Mouse (Mus musculus) CD4-positive, CD25-positive, alpha-beta regulatory T cell, adult 4 months (primary cell): ENCODE results near the gene Cd3d. TPM values are rescaled to one million over a fixed set of nuclear protein-coding genes. Genes with fewer than 3 reads are reported as not detected.

ENCODE experiments used
- ATAC-seq: one replicate; pipeline ENCODE4 v1.8.0; 2017
- polyA plus RNA-seq, 2 experiments: library from polyadenylated mRNA; unstranded; fragments of 100-300 nt; shearing (Covaris generic); gene quantifications; one replicate each; pipeline ENCODE4 v1.2.1; 2017

The Cd3d gene
- polyA plus RNA-seq, 2 experiments from 2014 or later = 544 to 973 TPM

GRCm38 (mm10) chr9:44994962-44995361, 13.4 kb downstream of the Cd3d start:
- ATAC-seq = no peak

DNA sequence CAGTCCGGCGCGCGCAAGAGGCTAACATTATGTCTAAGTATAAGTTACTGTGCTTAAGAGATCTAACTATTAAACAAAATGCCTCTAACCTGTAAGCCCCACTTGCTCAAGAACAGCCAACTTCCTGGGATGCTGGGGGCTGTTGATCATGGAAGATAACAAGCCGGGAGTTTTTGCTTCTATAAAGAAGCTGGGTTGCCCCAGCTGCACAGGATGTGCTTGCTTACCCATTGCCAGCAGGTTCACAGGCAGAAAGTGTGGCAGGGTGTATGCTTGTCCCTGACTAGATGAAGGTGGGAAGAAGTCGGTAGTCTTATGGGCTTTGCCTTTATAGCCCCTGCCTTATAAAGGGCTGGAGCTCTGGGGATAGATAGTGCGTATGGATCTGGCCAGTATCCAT, 15.0 kb downstream of the Cd3d start:
- ATAC-seq = peak; percentile 27

GRCm38 (mm10) chr9:44998138-44998537, 16.6 kb downstream of the Cd3d start:
- ATAC-seq = peak; percentile 75

GRCm38 (mm10) chr9:44999171-44999570, 17.6 kb downstream of the Cd3d start:
- ATAC-seq = peak; percentile 25

- no peak for ATAC-seq
Observed at GRCm38 (mm10) chr9:44999776-45000175, 18.2 kb downstream of the Cd3d start.

DNA sequence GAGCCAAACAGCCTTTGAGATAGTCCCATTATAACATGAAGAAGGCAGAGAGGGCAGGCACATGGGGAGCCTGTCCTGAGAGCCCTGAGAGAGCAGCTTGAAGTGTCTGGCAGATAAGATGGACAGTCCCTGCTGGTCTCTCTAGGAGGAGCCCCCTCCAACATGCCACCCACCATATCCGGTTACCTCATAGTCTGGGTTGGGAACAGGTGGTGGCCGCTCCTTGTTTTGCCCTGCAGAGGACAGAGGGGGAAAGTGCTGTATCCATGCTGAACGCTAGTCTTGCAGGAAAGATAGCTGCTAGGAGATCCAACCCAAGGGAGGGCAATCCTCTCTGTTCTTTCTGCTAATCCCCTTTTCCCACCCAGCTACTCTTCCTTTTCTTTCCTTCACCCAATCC, 18.7 kb downstream of the Cd3d start:
- ATAC-seq = no peak

GRCm38 (mm10) chr9:45007404-45007803, 25.8 kb downstream of the Cd3d start:
- no peak for ATAC-seq

DNA sequence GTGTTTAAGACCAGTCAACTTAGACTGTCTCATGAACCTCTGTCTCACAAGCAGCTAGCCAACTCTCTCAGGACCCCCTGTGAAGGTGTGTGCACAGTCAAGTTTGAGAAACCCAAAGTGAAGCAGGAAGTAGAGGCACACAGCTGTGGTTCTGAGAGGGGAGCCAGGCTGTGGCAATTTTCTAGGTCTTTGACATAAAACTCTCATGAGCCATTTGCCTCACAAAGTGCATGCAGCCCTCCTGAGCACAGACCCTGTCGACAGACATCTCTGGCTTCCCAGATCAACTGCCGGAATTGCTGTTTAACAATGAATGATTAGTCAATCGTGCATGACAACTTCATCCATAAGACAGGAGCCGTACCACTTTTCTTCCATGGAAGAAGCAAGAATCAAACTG, 26.8 kb downstream of the Cd3d start:
- ATAC-seq = no peak

DNA sequence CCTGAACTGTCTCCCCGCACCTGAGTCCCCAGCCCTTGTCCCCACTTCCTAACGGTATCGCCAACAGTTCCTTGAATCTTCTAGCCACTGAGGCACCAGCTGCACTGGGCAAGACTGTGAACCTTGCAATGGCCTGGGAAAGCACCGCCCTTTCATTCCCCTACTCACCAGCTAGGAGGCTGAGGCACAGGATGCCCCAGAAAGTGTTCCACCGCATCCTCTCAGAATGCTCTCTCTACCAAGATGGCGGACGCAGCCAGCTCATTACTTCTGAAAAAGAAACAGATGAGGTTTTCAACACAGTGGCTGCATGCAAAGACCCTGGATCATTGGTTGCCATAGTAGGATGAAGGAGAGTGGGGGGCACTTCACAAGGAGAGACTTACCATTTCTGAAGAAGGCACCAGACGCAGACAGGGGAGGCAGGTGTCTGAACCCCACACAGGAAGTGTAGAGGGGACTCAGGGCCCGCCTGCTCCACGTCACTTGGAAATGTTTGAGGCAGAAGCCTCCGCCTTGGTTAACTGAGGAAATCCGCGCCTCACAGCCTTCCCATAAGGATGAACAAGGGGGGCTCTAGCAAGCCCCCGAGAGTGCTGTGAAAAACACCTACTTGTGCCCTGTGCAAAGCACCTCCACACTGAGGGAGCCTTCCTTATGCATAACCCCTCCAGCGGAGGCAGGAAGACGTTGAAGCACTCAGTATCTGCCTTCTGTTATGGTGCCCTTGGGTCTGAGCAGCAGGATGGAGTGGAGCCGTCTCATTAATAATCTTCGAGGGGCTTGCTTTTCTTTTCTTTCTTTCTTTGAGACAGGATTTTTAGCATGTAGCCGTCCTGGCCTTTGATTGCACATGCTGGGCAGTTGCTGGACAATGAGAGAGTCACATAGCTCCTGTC, 27.8 kb downstream of the Cd3d start, which contains the start of gene Cd3e:
Gene Cd3e, minus strand, starts transcription at position 448 of the 899 bp plus-strand sequence.
- peak; percentile 86 for ATAC-seq

GRCm38 (mm10) chr9:45010461-45010860, 28.9 kb downstream of the Cd3d start:
- peak; percentile 50 for ATAC-seq

GRCm38 (mm10) chr9:45011291-45011690, 29.7 kb downstream of the Cd3d start:
- no peak for ATAC-seq

DNA sequence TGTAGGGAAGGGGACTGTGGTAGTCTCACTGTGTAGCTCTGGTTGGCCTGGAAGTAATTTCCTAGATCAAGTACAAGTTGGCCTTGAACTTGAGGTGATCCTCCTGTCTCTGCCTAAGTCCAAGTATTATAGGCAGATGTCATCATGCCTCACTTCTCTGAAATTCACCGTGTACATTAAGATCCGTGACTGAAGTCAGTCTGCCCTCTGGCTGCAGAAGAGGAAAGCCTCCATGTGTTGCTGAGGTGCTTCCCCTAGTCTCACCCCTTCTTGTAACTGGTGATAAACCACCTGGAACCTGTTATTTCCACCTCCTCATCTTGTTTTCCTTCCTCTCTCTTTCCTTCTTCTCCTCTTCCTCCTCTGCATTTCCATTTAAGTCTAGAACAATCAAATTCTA, 33.3 kb downstream of the Cd3d start:
- ATAC-seq = peak; percentile 71

DNA sequence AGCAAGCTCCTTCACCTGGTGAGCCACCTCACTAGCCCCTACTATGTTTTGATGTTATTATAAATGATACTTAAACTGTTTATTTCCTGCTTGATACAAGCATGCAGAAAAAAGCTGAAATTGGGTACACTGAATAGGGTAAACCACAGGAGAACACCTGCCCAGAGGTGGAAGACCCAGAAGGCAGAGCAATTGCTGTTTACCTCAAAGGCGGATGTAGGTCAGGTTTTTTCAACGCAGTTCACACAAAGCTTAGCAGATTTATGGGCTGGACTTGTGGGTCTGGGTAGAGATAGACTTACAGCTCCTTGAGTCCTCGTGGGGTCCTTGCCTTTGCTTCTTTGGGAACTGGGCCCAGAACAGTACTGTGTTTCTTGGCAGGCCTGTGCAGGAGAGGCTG, 34.3 kb downstream of the Cd3d start:
- ATAC-seq = no peak

- no peak for ATAC-seq
Observed at GRCm38 (mm10) chr9:45018031-45018430, 36.4 kb downstream of the Cd3d start.

GRCm38 (mm10) chr9:45022800-45023199, 41.2 kb downstream of the Cd3d start:
- ATAC-seq = peak; percentile 57

DNA sequence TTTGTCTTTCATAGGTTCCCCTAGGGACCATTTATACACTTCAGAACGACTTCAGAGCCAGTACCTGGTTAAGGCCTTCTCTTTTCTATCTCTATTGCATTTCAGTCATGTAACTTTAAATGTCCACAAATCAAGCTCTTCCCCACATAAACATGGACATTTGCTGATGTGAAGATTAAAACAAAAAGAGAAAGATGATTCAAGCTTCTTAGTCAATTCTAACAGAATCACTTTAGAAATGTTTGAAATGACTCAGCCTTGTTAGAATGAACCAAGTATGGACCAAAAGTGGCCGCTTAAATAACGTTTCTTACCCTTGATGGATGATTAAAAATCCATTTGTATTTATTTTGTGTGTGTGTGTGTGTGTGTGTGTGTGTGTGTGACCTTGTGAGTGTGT, 42.1 kb downstream of the Cd3d start:
- no peak for ATAC-seq

- ATAC-seq = no peak
Observed at GRCm38 (mm10) chr9:45024187-45024586, 42.6 kb downstream of the Cd3d start.

- no peak for ATAC-seq
Observed at GRCm38 (mm10) chr9:45027376-45027775, 45.8 kb downstream of the Cd3d start.

- ATAC-seq = no peak
Observed at GRCm38 (mm10) chr9:45030341-45030740, 48.8 kb downstream of the Cd3d start.

DNA sequence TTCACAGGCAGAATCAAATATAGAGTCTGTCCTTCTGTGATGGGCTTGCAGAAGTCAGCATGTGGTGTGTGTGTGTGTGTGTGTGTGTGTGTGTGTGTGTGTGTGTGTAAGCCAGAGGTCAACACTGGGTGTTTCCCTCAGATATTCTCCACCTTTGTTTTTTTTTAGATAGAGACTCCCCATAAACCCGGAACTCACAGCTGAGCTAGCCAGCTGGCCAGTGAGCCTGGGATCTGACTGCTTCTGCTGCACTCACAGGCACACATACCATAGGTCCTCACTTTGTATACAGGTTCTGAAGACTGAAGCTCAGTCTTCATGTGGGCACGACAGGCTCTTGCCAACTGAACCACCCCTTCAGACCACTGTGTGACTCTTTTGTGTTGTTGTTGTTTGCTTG, 50.7 kb downstream of the Cd3d start:
- ATAC-seq = no peak

- ATAC-seq = no peak
Observed at GRCm38 (mm10) chr9:45034526-45034925, 52.9 kb downstream of the Cd3d start.
